Mouse (Mus musculus): ENCODE measurements around the gene Polr2f.

DNA sequence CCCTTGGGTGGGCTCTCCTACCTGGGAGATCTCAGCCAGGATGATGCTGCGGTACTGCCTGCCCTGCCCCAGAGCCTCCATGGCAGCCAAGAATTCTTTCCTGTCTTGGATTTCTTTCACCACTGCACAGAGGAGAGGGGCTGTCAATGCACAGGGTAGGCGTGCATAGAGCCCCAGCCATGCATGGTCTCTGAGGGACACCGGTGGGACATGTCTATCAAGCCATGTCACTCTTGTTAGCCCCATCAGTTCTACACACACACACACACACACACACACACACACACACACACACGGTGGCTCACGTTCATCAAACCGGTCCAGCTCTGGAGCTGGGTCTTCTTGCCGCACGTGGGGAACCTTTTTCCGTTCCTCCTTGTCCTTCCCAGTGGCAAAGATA is 5.5 kb upstream of the Polr2f start:
- TF ChIP-seq CTCF (IDR thresholded peaks at IDR 0.05; ENCODE audit: low read depth, low read length) (no peak), POLR2A (IDR thresholded peaks at IDR 0.05; ENCODE audit: borderline replicate concordance, low read depth, low read length) (no peak)

All from bone marrow macrophage, adult 2 months (primary cell).